Mouse (Mus musculus): ENCODE results near the gene Draxin.

DNA sequence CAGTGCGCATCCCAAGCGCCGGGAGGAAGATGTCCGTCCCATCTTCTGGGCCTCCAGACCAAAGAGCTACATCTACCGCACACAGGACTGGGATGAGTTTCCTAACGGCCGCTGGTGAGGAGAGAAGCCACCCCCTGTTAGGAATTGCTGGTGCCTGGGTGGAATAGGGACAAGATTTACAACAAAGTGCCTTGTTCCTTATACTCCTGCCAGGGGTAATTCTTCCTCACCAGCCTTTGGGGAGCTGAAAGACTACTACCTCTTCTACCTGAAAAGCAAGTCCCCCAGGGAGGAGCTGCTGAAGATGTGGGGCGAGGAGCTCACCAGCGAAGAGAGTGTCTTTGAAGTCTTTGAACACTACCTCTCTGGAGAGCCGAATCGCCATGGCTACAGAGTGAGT, 78.6 kb downstream of the Draxin start:
- no peak for TF ChIP-seq CTCF (IDR thresholded peaks at IDR 0.05; ENCODE audit: low read depth)
- no peak for TF ChIP-seq EP300 (IDR thresholded peaks at IDR 0.05; ENCODE audit: low read depth)
